Mouse (Mus musculus) liver, embryonic 14.5 days (tissue): Measurements from ENCODE around the gene Ascl1.

ENCODE experiments used
- CTCF ChIP-seq: IDR thresholded peaks from 2 replicates; pipeline ENCODE4 v1.5.1; 2016; ENCODE audit warnings: antibody characterized with exemption, low read depth, control low read depth
- EP300 ChIP-seq: IDR thresholded peaks from 2 replicates; pipeline ENCODE4 v1.6.1; 2016; ENCODE audit warnings: antibody characterized with exemption, low read depth

DNA sequence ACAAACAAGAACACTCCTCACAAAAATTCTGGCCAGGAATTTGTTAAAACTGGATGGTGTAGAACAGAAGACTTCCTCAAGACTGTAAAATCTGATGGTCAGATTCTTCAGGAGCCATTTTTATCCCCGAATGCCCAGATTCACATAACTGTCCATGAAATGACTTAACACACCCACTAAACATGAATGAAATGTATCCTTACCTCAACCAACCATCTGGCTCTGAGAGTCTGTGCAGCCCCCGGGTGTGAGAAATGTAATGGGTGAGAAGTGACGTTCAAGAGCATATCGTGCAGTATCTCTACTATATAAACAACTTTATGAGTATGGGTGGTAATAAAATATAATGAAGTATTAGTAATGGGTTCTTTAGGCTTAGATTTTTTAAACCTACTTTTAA, 15.1 kb upstream of the Ascl1 start:
- TF ChIP-seq CTCF (no peak), EP300 (no peak)
